Mouse (Mus musculus) heart, embryonic 10.5 days (tissue): ENCODE data around the gene Hist1h1t. TPM values are rescaled to one million over a fixed set of nuclear protein-coding genes. Genes with fewer than 3 reads are reported as not detected.
"Not testable (repeated sequence)": the region's sequence is repeated elsewhere in the genome, so short reads cannot be mapped to it uniquely, and the experiment has no call there.

Experiments
- DNase-seq: peaks from one replicate; pipeline ENCODE4 v3.0.0-alpha.2; 2017; ENCODE audit warnings: low spot score
- H3K27ac ChIP-seq: fragments of 300-500 bp; sonication (generic); 2 replicates; pipeline ENCODE4 v1.5.1; 2016; ENCODE audit warnings: mild to moderate bottlenecking
- H3K27me3 ChIP-seq: fragments of 300-500 bp; sonication (generic); 2 replicates; pipeline ENCODE4 v1.6.1; 2016; ENCODE audit warnings: mild to moderate bottlenecking; ENCODE audit not compliant: poor library complexity, insufficient read depth, severe bottlenecking
- H3K36me3 ChIP-seq: fragments of 300-500 bp; sonication (generic); 2 replicates; pipeline ENCODE4 v1.6.1; 2016; ENCODE audit warnings: mild to moderate bottlenecking, moderate library complexity
- H3K4me1 ChIP-seq: fragments of 300-500 bp; sonication (generic); 2 replicates; pipeline ENCODE4 v1.6.1; 2016; ENCODE audit warnings: mild to moderate bottlenecking
- H3K4me3 ChIP-seq: fragments of 300-500 bp; sonication (generic); 2 replicates; pipeline ENCODE4 v1.5.1; 2016; ENCODE audit warnings: mild to moderate bottlenecking, moderate library complexity
- H3K9me3 ChIP-seq: fragments of 300-500 bp; sonication (generic); 2 replicates; pipeline ENCODE4 v1.6.1; 2016; ENCODE audit warnings: mild to moderate bottlenecking, moderate library complexity
- WGBS: fragments of 180-500 bp; shearing (Covaris S2); methylation state at CpG from one replicate; pipeline ENCODE4 v1.1.7; 2016; 5-methylcytosine and 5-hydroxymethylcytosine counted together
- polyA plus RNA-seq: library from polyadenylated mRNA; unstranded; fragments of >200 nt; fragmentation: Nextera tagmentation; extraction: Ambion mirVana; gene quantifications from 2 replicates; pipeline ENCODE4 v1.2.1, GENCODE M21; 2016

Hist1h1t gene
- polyA plus RNA-seq = 0.24 TPM in 1 of 2 replicates, not detected in the other

DNA sequence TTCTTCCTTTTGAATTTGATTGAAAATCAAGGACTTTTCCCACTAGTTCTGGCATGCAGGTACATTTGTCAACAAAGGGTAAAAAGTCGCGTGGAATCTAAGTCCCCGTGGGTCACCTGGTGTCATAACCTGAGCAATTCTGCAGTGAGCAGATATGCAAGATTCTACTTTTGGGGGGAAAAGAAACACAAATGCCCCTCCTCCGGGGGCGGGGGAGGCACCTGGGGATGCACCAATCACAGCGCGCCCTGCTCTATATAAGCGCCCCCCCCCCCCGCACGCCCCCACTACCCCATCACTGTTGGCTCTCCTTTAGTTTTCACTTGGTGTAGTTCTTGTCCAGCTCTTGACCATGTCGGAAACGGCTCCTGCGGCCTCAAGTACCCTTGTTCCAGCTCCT, at the start of gene Hist1h1t:
TSS of gene Hist1h1t (plus strand) at position 301 of the 400 bp plus-strand sequence.
- Histone ChIP-seq H3K27ac (peak within 1 kb of the TSS; percentile 71), H3K4me1 (peaks cover 16% of the 10 kb centered on the region), H3K9me3 (no peaks in the 10 kb centered on the region), H3K36me3 (no peaks in the 10 kb centered on the region), H3K27me3 (no peaks in the 10 kb centered on the region), H3K4me3 (peak within 1 kb of the TSS; percentile 37)
- DNase-seq = no peak
- WGBS = 35% methylated on average over 13 of the region's 13 CpGs

DNA sequence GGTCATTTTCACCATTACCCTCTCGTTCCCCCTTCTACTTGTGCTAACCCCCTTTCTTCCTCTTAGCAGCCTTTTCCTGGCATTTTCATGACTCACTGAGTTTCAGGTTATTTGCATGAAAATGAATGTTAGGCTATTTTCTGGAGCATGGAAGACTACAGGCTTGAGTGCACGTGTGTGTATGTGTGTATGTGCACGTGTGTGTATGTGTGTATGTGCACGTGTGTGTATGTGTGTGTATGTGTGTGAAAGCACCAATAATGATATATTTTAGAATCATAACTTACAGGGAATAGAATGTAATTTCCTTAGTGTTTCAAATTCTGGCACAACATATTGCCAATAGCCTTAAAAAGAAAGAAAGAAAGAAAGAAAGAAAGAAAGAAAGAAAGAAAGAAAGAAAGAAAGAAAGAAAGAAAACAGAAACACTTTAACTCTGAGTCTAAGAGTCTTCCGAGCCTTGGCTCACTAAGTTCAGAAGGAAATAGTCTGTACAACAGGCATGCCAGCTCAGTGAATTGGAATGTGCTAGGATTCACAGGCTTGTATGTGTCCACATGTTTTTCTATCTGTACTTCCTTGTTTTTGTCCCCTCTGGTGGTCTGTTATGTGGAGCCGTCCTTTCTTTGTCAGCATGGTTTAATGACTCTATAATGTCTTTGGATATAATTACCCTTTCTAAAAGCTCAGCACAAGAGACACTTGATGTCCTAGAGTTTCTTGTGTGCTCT, 35.8 kb upstream of the Hist1h1t start:
- H3K9me3 ChIP-seq = no peaks in the 10 kb centered on the region
- H3K4me1 ChIP-seq = no peaks in the 10 kb centered on the region
- no peak overlapping the region for H3K4me3 ChIP-seq
- H3K36me3 ChIP-seq = no peaks in the 10 kb centered on the region
- DNase-seq = no peak
- no peak overlapping the region for H3K27ac ChIP-seq
- 70% methylated on average over 6 of the region's 6 CpGs for WGBS
- no peaks in the 10 kb centered on the region for H3K27me3 ChIP-seq

DNA sequence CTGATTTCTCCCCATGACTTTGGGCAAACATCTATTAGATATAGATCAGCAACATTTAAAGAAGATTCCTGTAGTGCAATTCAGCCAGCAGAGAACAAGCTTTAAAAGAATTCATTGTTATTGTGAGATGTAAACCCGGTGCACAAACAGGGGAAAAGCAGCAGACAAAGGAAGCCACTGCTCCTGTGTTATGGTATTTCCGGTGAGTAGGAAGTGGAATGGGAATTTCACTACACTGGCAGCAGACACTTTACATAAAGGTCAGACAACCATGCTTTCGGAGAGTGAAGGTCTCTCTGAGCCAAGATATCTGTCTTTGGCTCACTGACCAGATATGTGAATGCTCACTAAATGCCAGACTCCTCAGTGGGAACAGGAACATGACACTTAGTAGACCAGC, 33.1 kb upstream of the Hist1h1t start:
- DNase-seq = no peak
- WGBS = 57% methylated on average over 3 of the region's 3 CpGs

DNA sequence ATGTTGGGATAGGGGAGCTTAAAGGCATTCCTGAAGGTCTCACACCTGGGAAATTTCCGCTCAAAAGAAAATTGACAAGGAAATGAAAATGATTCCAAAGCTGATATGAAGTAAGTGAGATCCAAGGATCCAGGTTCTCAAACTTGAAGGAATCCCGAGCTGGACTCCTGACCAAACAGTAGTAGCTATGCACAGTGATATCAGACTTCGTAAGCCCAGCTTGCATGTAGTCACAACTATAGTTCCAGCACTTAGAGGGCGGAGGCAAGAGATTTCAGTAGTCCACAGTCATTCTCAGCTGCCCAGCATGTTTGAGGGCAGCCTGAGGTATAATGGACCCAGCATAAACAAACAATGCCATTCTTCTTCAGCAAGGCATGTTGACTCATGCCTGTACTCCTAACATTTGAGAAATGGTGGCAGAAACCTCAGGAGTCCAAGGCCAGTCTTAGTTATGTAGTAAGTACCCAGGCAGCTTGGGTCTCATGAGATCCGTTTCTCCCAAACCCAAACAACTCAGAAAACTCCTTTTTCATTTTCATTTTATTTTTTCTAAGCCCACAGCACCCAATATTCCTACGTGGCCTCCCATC, 13.5 kb upstream of the Hist1h1t start:
- no peak overlapping the region for H3K4me3 ChIP-seq
- DNase-seq = no peak

More for the DNA sequence above, 33.1 kb upstream of the Hist1h1t start:
- Histone ChIP-seq H3K9me3 (no peaks in the 10 kb centered on the region), H3K36me3 (no peaks in the 10 kb centered on the region), H3K27ac (no peak overlapping the region), H3K4me1 (no peaks in the 10 kb centered on the region), H3K4me3 (no peak overlapping the region), H3K27me3 (no peaks in the 10 kb centered on the region)

DNA sequence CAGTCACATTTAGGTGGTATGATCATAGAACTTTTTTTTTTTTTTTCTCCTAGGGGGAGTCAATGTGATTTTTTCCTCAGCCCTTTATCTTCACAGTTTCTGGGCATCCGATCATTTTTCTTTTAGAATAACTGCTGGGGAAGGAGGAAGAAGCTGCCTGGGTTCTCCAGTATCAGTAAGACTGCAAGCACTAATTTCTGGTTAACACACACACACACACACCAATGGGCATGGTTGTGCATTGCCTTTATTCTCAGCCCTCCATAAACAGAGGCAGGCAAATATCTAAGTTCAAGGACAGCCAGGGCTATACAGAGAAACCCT, 13.0 kb upstream of the Hist1h1t start:
- H3K27me3 ChIP-seq = no peaks in the 10 kb centered on the region
- peaks cover 9% of the 10 kb centered on the region for H3K4me1 ChIP-seq
- H3K36me3 ChIP-seq = no peaks in the 10 kb centered on the region
- 38% methylated on average over 1 of the region's 1 CpGs for WGBS
- no peak for DNase-seq
- no peaks in the 10 kb centered on the region for H3K9me3 ChIP-seq
- H3K4me3 ChIP-seq = peak overlapping the region; percentile 51
- H3K27ac ChIP-seq = peak overlapping the region; percentile 82

More for the DNA sequence above, 13.5 kb upstream of the Hist1h1t start:
- no peak overlapping the region for H3K27ac ChIP-seq
- peaks cover 9% of the 10 kb centered on the region for H3K4me1 ChIP-seq
- no peaks in the 10 kb centered on the region for H3K9me3 ChIP-seq
- 81% methylated on average over 6 of the region's 6 CpGs for WGBS
- no peaks in the 10 kb centered on the region for H3K36me3 ChIP-seq
- no peaks in the 10 kb centered on the region for H3K27me3 ChIP-seq

DNA sequence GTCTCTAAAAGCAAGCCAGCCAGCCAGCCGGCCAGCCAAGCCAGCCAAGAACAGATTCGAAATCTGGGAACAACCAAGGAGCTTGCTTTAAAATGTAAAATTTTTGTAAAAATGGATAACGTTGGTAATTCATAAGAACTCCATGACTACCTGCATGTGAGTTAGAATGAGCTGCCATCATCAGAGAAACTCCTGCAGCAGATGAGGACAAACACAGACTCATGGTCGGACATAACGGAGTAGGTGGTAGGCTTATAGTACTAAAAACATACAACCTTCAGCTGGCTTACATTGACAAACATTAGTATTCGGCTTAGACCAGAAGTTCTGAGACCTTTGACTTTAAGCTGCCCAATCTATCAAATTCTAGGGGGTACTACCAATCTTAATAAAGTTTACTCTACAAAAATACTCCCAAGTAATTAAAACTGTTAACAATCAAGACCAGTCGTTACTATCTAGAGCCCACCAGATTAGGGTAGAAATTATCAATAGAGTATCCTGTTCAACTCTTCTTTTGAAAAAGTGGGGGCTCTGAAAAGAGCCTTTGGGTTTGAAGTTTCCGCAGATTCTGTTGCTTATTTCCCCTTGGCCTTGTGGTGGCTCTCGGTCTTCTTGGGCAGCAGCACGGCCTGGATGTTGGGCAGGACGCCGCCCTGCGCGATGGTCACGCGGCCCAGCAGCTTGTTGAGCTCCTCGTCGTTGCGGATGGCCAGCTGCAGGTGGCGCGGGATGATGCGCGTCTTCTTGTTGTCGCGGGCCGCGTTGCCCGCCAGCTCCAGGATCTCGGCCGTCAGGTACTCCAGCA, 12.5 kb upstream of the Hist1h1t start:
- not testable (repeated sequence) for H3K9me3 ChIP-seq, DNase-seq, H3K36me3 ChIP-seq, H3K27me3 ChIP-seq, H3K4me1 ChIP-seq
- peak overlapping the region; percentile 82 for H3K27ac ChIP-seq
- peak overlapping the region; percentile 51 for H3K4me3 ChIP-seq
- WGBS = 19% methylated on average over 11 of the region's 30 CpGs

DNA sequence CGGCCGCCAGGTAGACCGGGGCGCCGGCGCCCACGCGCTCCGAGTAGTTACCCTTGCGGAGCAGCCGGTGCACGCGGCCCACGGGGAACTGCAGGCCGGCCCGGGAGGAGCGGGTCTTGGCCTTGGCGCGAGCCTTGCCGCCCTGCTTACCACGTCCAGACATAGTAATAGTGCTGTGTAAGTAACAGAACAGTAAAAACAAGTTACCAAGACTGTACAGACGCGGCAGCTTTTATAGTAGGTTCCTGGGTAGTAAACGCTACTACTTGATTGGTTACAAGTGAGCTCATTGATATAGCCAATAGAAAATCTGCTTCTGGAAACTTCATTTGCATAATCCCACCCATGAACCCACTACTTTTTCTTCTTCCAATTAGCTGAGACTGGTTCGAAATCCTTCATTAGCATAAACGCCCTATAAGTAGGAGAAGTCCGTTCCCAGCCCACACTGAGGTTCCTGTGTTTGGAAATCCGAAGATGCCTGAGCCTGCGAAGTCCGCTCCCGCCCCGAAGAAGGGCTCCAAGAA, 11.8 kb upstream of the Hist1h1t start, which contains the start of the genes Hist1h2ac and Hist1h2bc:
TSS of gene Hist1h2ac (minus strand) at position 194 of the 527 bp plus-strand sequence.
TSS of gene Hist1h2bc (plus strand) at position 445 of the 527 bp plus-strand sequence.
- Histone ChIP-seq H3K36me3 (no peaks in the 10 kb centered on the region), H3K4me3 (peak within 1 kb of the TSS; percentile 55), H3K4me1 (peaks cover 9% of the 10 kb centered on the region), H3K27me3 (no peaks in the 10 kb centered on the region), H3K9me3 (no peaks in the 10 kb centered on the region), H3K27ac (peak within 1 kb of the TSS; percentile 87)
- WGBS = under 1% methylated on average over 25 of the region's 32 CpGs
- DNase-seq = peak; percentile 96

DNA sequence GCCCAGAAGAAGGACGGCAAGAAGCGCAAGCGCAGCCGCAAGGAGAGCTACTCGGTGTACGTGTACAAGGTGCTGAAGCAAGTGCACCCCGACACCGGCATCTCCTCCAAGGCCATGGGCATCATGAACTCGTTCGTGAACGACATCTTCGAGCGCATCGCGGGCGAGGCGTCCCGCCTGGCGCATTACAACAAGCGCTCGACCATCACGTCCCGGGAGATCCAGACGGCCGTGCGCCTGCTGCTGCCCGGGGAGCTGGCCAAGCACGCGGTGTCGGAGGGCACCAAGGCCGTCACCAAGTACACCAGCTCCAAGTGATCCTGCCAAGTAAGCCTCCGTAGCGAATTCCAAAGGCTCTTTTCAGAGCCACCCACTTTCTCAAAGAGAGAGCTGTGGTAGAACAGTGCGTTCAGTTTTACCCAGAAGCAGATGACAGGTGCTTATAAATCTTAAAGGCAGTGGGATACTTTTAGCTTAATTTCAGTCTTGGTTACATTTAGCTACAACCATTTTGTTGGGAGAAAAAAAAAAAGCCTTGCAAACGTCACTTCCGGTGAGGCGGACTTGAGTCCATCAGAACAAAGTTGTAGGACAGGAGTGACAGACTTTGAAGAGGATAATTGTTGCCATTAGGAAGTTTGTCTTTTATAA, 11.2 kb upstream of the Hist1h1t start:
- DNase-seq = peak; percentile 81
- peak overlapping the region; percentile 87 for H3K27ac ChIP-seq
- 1% methylated on average over 19 of the region's 37 CpGs for WGBS
- H3K36me3 ChIP-seq, H3K9me3 ChIP-seq, H3K27me3 ChIP-seq, H3K4me1 ChIP-seq: not testable (repeated sequence)
- H3K4me3 ChIP-seq = peak overlapping the region; percentile 55

DNA sequence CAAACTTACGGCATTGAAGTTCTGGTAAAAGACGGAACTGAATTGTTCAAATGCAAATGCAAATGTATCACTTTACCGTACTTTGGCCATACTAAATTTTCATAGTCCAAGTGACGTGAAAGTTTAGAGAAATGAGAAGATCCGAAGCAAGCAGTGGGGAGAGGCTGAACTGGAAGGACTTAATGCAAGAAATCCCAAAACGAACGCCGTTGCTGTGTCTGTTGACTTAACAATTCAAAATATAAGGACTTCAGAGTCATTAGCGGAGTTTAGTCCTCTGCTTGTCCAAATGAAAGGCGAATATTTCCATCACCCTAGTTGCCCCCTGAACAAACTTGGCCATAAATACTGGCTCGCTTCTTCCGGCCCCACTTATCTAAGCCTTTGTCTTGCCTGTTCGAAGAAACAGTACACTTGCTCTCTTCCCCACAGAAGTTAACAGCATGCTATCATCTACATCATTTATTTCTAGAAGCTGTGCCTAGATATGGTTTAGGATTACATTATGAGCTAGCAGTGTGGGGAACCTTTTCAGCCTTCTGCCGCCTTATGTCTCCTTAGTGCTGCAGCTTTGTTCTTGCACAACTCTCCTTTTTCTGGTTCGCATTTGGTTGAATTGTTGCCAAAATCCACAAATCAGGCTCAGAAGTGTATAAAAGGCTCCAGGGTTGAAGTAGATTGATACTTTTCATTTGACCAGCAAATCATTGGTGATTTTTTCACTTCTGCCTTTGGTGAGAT, 10.3 kb upstream of the Hist1h1t start:
- WGBS = 17% methylated on average over 15 of the region's 15 CpGs
- Histone ChIP-seq H3K4me1 (peaks cover 9% of the 10 kb centered on the region), H3K4me3 (peak overlapping the region; percentile 55), H3K36me3 (no peaks in the 10 kb centered on the region), H3K27ac (peak overlapping the region; percentile 87), H3K27me3 (no peaks in the 10 kb centered on the region), H3K9me3 (no peaks in the 10 kb centered on the region)
- DNase-seq = no peak

DNA sequence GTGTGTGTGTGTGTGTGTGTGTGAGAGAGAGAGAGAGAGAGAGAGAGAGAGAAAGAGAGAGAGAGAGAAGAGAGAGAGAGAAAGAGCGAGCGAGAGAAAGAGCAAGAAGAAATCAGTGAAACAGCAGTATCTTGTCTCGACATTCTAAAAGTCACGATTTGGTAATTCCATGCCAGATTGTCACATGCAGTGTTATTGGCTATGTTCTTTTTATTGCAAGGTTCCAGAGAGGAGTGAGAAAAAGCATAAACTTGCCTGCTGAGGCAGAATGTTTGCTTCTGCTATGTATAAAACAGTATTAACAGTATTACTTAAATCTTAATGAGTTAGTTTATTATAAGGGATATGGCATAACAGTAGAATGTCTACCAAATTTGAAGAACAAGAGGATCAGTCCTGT, 9.6 kb upstream of the Hist1h1t start:
- Histone ChIP-seq H3K9me3 (no peaks in the 10 kb centered on the region), H3K27me3 (no peaks in the 10 kb centered on the region), H3K27ac (peak overlapping the region; percentile 87), H3K36me3 (no peaks in the 10 kb centered on the region), H3K4me1 (peaks cover 9% of the 10 kb centered on the region), H3K4me3 (peak overlapping the region; percentile 55; the same call in 1 of the 2 replicates)
- WGBS = 67% methylated on average over 4 of the region's 4 CpGs
- no peak for DNase-seq

DNA sequence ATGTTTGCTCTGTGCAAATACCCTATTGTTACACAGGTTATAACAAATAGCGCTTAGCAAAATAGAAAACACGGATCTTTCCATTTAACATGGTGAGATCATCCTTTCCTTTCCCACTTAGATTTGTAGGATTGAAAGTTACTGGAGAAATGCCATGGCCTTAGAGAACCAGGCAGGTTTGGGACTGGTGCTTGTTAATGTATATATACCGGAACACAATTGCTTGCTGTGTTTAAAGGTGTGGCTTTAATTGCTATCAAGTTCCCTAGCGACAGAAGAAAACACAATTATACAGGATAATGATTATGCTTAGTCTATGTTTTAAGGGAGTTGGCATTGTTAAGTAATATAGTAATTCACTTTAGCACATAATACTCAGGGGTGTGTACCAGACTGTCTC, 8.4 kb upstream of the Hist1h1t start:
- no peak for DNase-seq
- Histone ChIP-seq H3K9me3 (no peaks in the 10 kb centered on the region), H3K4me1 (peaks cover 9% of the 10 kb centered on the region), H3K36me3 (no peaks in the 10 kb centered on the region), H3K4me3 (no peak overlapping the region), H3K27ac (no peak overlapping the region), H3K27me3 (no peaks in the 10 kb centered on the region)
- WGBS = 85% methylated on average over 4 of the region's 4 CpGs

DNA sequence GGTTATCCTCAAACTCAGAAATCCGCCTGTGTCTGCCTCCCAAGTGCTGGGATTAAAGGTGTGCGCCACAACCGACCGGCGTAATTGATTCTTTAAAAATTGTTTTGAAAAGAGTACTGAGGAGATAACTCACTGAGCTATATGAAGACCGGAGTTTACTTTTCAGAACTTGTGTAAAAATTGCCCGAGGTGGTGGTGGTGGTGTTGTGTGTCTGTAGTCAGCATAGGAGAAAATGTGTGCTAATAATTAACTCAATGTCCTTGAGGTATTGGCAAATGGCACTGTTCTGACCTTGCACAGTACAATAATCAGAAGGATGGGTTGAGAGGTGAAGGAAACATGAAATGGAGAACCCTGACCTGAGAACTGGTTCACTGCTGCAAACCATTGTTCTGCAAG, 7.7 kb upstream of the Hist1h1t start:
- no peak overlapping the region for H3K27ac ChIP-seq
- peaks cover 5% of the 10 kb centered on the region; the same call in 1 of the 2 replicates for H3K4me1 ChIP-seq

More for the DNA sequence above, 7.7 kb upstream of the Hist1h1t start:
- Histone ChIP-seq H3K4me3 (no peak overlapping the region), H3K27me3 (no peaks in the 10 kb centered on the region), H3K36me3 (no peaks in the 10 kb centered on the region), H3K9me3 (no peaks in the 10 kb centered on the region)
- 92% methylated on average over 7 of the region's 7 CpGs for WGBS
- DNase-seq = no peak
